Comparison of ENCODE assay signal across 32 mouse cellular contexts in genomic region chr7:100148586-100148985, GRCm38 (mm10). TPM values are rescaled to one million over a fixed set of nuclear protein-coding genes. Genes with fewer than 3 reads are reported as not detected.
DNase-seq lines count a peak whose midpoint lies in the region; ATAC-seq lines count a peak whose summit lies in the region.
"Had no signal": no experiment of that assay in that cellular context is flagged by ENCODE, and none has a peak within 500 bp of the region (broad histone marks: within the 10 kb centered on the region; RNA-seq: fewer than 3 reads in every experiment).

No protein-coding gene starts in this region.

- no peaks in the 10 kb centered on the region for H3K27me3 ChIP-seq in intestine, embryonic 14.5 days (replicated peaks; ENCODE audit: control insufficient read depth, insufficient read depth, low read length)
- H3K27me3 ChIP-seq in intestine, embryonic 15.5 days (replicated peaks) = no peaks in the 10 kb centered on the region
- H3K27me3 ChIP-seq: forebrain, embryonic 12.5 days; neural tube, embryonic 15.5 days had no signal

- peak; percentile 11 for DNase-seq in cerebellum, adult 18-20 months
- DNase-seq in intestine, embryonic 14.5 days (ENCODE audit: low spot score) = peak; percentile 46
- peak; percentile 35 for DNase-seq in Muller cell, postnatal 12 days (ENCODE audit: inconsistent ontology term)
- DNase-seq in cerebellum, postnatal 25 days = peak; percentile 34 to 47
- no peak for DNase-seq in frontal cortex, postnatal 14 days (ENCODE audit: low spot score in 2 of 2)
- DNase-seq: adrenal gland, postnatal 10 days; forebrain, postnatal 0 days; gastrocnemius, postnatal 10 days; heart, postnatal 36 days; kidney, postnatal 4 days; lung, adult 2 months; lung, postnatal 10 days; midbrain, embryonic 14.5 days; right cerebral cortex, adult 18-20 months; thymus, postnatal 4 days had no signal

- no peak overlapping the region for H3K9ac ChIP-seq in intestine, embryonic 14.5 days (ENCODE audit: low read length)
- no peak overlapping the region for H3K9ac ChIP-seq in intestine, embryonic 15.5 days
- H3K9ac ChIP-seq: forebrain, embryonic 12.5 days; forebrain, postnatal 0 days; hindbrain, embryonic 12.5 days; liver, embryonic 14.5 days; neural tube, embryonic 15.5 days had no signal

- no peaks in the 10 kb centered on the region for H3K36me3 ChIP-seq in intestine, embryonic 14.5 days (ENCODE audit: control insufficient read depth, insufficient read depth, low read length)
- H3K36me3 ChIP-seq in intestine, embryonic 15.5 days = no peaks in the 10 kb centered on the region
- H3K36me3 ChIP-seq: forebrain, embryonic 12.5 days; heart, embryonic 10.5 days; hindbrain, embryonic 12.5 days; neural tube, embryonic 15.5 days had no signal

- H3K9me3 ChIP-seq in intestine, embryonic 14.5 days (ENCODE audit: control insufficient read depth, low read length) = no peaks in the 10 kb centered on the region
- H3K9me3 ChIP-seq in intestine, embryonic 15.5 days = no peaks in the 10 kb centered on the region
- H3K9me3 ChIP-seq: forebrain, embryonic 12.5 days; heart, embryonic 10.5 days; hindbrain, embryonic 12.5 days; neural tube, embryonic 15.5 days had no signal

- no peak overlapping the region for H3K27ac ChIP-seq in intestine, embryonic 14.5 days (ENCODE audit: low read depth)
- H3K27ac ChIP-seq in intestine, embryonic 15.5 days = no peak overlapping the region
- H3K27ac ChIP-seq: forebrain, embryonic 12.5 days; heart, embryonic 10.5 days; hindbrain, embryonic 12.5 days; hindbrain, postnatal 0 days; kidney, postnatal 0 days; liver, embryonic 14.5 days; macrophage; neural tube, embryonic 15.5 days; stomach, postnatal 0 days had no signal

- H3K4me2 ChIP-seq in intestine, embryonic 14.5 days (ENCODE audit: low read length) = no peak overlapping the region
- H3K4me2 ChIP-seq in intestine, embryonic 15.5 days (replicated peaks) = no peak overlapping the region
- H3K4me2 ChIP-seq: forebrain, embryonic 12.5 days; hindbrain, embryonic 12.5 days; neural tube, embryonic 15.5 days had no signal

- 91% methylated on average over 4 of the region's 4 CpGs for WGBS in intestine, embryonic 14.5 days
- 84% methylated on average over 4 of the region's 4 CpGs for WGBS in intestine, embryonic 15.5 days

- no peak for ATAC-seq in cerebellum, adult (ENCODE audit: insufficient number of reproducible peaks, low FRiP score, low TSS enrichment)
- no peak for ATAC-seq in intestine, embryonic 14.5 days (replicated peaks; ENCODE audit: low FRiP score, low TSS enrichment, low read depth)
- no peak for ATAC-seq in intestine, embryonic 15.5 days
- no peak for ATAC-seq in granulocyte monocyte progenitor cell, adult 5-6 weeks (replicated peaks; ENCODE audit: poor library complexity, severe bottlenecking)
- ATAC-seq: forebrain, postnatal 0 days; hindbrain, postnatal 0 days; intestine, postnatal 0 days had no signal

- H3K4me3 ChIP-seq in intestine, embryonic 14.5 days (ENCODE audit: low read depth, low read length) = no peak overlapping the region
- no peak overlapping the region for H3K4me3 ChIP-seq in intestine, embryonic 15.5 days (replicated peaks)
- H3K4me3 ChIP-seq: erythroblast, embryonic 14.5 days; forebrain, embryonic 12.5 days; heart, embryonic 10.5 days; hindbrain, embryonic 12.5 days; neural tube, embryonic 15.5 days had no signal

- no peaks in the 10 kb centered on the region; the same call in 1 of the 2 replicates for H3K4me1 ChIP-seq in intestine, embryonic 14.5 days (replicated peaks; ENCODE audit: control insufficient read depth, insufficient read depth, low read length)
- no peaks in the 10 kb centered on the region for H3K4me1 ChIP-seq in intestine, embryonic 15.5 days (replicated peaks)
- H3K4me1 ChIP-seq: forebrain, embryonic 12.5 days; heart, embryonic 10.5 days; hindbrain, embryonic 12.5 days; neural tube, embryonic 15.5 days had no signal

RNA-seq across cellular contexts. Expression of gene Lipt2, which starts 10.5 kb away (rescaled TPM):
- 29.7 and 35.7 TPM in 2 replicates for polyA plus RNA-seq in intestine, embryonic 14.5 days (2014; fragmentation: Nextera tagmentation; extraction: Ambion mirVana)
- 21.9 and 23.0 TPM in 2 replicates for polyA plus RNA-seq in intestine, embryonic 15.5 days (2015; fragmentation: Nextera tagmentation; extraction: Ambion mirVana)
- 4.2 and 7.2 TPM in 2 replicates for total RNA-seq in granulocyte monocyte progenitor cell, adult 5-6 weeks (2014; fragmentation: Nextera tagmentation)
- total RNA-seq in granulocyte monocyte progenitor cell, adult 5-6 weeks (2017) = 4.0 and 6.1 TPM in 2 replicates

RNA-seq across cellular contexts. Expression of gene Pold3, which starts 27.2 kb away (rescaled TPM):
- polyA plus RNA-seq in intestine, embryonic 14.5 days (2014; fragmentation: Nextera tagmentation; extraction: Ambion mirVana) = 64.8 and 70.6 TPM in 2 replicates
- 52.6 and 54.7 TPM in 2 replicates for polyA plus RNA-seq in intestine, embryonic 15.5 days (2015; fragmentation: Nextera tagmentation; extraction: Ambion mirVana)
- total RNA-seq in granulocyte monocyte progenitor cell, adult 5-6 weeks (2014; fragmentation: Nextera tagmentation) = 91.8 and 97.7 TPM in 2 replicates
- total RNA-seq in granulocyte monocyte progenitor cell, adult 5-6 weeks (2017) = 132 and 140 TPM in 2 replicates

RNA-seq across cellular contexts. Expression of gene Kcne3, which starts 27.7 kb away (rescaled TPM):
- 73.1 and 74.5 TPM in 2 replicates for polyA plus RNA-seq in intestine, embryonic 14.5 days (2014; fragmentation: Nextera tagmentation; extraction: Ambion mirVana)
- polyA plus RNA-seq in intestine, embryonic 15.5 days (2015; fragmentation: Nextera tagmentation; extraction: Ambion mirVana) = 58.7 and 63.1 TPM in 2 replicates
- total RNA-seq in granulocyte monocyte progenitor cell, adult 5-6 weeks (2014; fragmentation: Nextera tagmentation) = 0.88 and 2.8 TPM in 2 replicates
- 0.95 TPM in 1 of 2 replicates, not detected in the other for total RNA-seq in granulocyte monocyte progenitor cell, adult 5-6 weeks (2017)
- total RNA-seq: CH12.LX; ES-E14; forebrain, postnatal 0 days; hindbrain, postnatal 0 days had no signal
- polyA plus RNA-seq: C2C12; erythroblast, embryonic 14.5 days; forebrain, postnatal 0 days had no signal

Comparison
In these comparisons a context has a peak if more than half of its experiments do, and no peak if none do; other contexts are left out.
1. DNase-seq: peak in cerebellum, adult 18-20 months (2 of 2), intestine, embryonic 14.5 days (single experiment), Muller cell, postnatal 12 days (single experiment) and cerebellum, postnatal 25 days (2 of 2); none in frontal cortex, postnatal 14 days (0 of 2).